Mouse (Mus musculus) ES-E14 (cell line): ENCODE data around the gene Tenm2.

Source experiments
- CHD2 ChIP-seq: IDR thresholded peaks from 2 replicates; pipeline ENCODE4 v1.6.1; 2014; ENCODE audit warnings: mild to moderate bottlenecking, low read depth, low read length, inconsistent platforms
- HCFC1 ChIP-seq: IDR thresholded peaks from 2 replicates; pipeline ENCODE4 v1.6.1; 2012; ENCODE audit warnings: low read length, inconsistent platforms, borderline replicate concordance; ENCODE audit not compliant: insufficient read depth
- MAFK ChIP-seq: IDR thresholded peaks from 2 replicates; pipeline ENCODE4 v1.6.1; 2014; ENCODE audit warnings: mild to moderate bottlenecking, low read depth, low read length, inconsistent platforms; ENCODE audit not compliant: insufficient read depth

- TF ChIP-seq MAFK (no peak), CHD2 (no peak), HCFC1 (no peak)
These were observed 901.5 kb downstream of the Tenm2 start for GRCm38 (mm10) chr11:36334100-36334735.
